Comparison of ENCODE assay signal across 7 mouse cellular contexts in genomic region chr9:68689351-68689750, GRCm38 (mm10). TPM values are rescaled to one million over a fixed set of nuclear protein-coding genes. Genes with fewer than 3 reads are reported as not detected.
A peak's percentile ranks its signal among the peaks of the same experiment; 100 is the strongest.
DNase-seq lines count a peak whose midpoint lies in the region.

No protein-coding gene starts in this region.

- intact Hi-C loops in left cerebral cortex, postnatal 4 days (cut with DNase I) = no loop called here

- DNase-seq in left cerebral cortex, adult 11 months (ENCODE audit: low spot score) = peak; percentile 59
- DNase-seq in left cerebral cortex, adult 8-10 months (ENCODE audit: low spot score in 2 of 2) = no peak
- peak; percentile 7 for DNase-seq in MN1 (ENCODE audit: low spot score)
- peak; percentile 28 for DNase-seq in c-Kit-positive CD71-negative TER-119-negative erythroid progenitor cells, embryonic 14.5 days (ENCODE audit: low read depth)
- DNase-seq in forelimb bud, embryonic 11.5 days (ENCODE audit: low read depth, low spot score) = peak; percentile 81
- peak; percentile 51 for DNase-seq in left cerebral cortex, postnatal 4 days
- peak; percentile 54 for DNase-seq in skeletal muscle tissue, adult 2 months (ENCODE audit: low read depth, low spot score)

RNA-seq across cellular contexts. Expression of gene Rora, which starts 35.8 kb away (rescaled TPM):
- 10 to 100 TPM; 63.5 to 74.1 (median 72.9) TPM for total RNA-seq in left cerebral cortex, adult 8-10 months (2022)
- total RNA-seq in left cerebral cortex, postnatal 4 days (2021) = 10 to 100 TPM; 25.3 to 29.2 TPM

Comparison
In these comparisons a context has a peak if more than half of its experiments do, and no peak if none do; other contexts are left out.
1. DNase-seq: peak in left cerebral cortex, adult 11 months (single experiment), MN1 (single experiment), c-Kit-positive CD71-negative TER-119-negative erythroid progenitor cells, embryonic 14.5 days (single experiment), forelimb bud, embryonic 11.5 days (single experiment), left cerebral cortex, postnatal 4 days (single experiment) and skeletal muscle tissue, adult 2 months (single experiment); none in left cerebral cortex, adult 8-10 months (0 of 2).